8 mouse cellular contexts compared by ENCODE assay signal in the genomic region with DNA sequence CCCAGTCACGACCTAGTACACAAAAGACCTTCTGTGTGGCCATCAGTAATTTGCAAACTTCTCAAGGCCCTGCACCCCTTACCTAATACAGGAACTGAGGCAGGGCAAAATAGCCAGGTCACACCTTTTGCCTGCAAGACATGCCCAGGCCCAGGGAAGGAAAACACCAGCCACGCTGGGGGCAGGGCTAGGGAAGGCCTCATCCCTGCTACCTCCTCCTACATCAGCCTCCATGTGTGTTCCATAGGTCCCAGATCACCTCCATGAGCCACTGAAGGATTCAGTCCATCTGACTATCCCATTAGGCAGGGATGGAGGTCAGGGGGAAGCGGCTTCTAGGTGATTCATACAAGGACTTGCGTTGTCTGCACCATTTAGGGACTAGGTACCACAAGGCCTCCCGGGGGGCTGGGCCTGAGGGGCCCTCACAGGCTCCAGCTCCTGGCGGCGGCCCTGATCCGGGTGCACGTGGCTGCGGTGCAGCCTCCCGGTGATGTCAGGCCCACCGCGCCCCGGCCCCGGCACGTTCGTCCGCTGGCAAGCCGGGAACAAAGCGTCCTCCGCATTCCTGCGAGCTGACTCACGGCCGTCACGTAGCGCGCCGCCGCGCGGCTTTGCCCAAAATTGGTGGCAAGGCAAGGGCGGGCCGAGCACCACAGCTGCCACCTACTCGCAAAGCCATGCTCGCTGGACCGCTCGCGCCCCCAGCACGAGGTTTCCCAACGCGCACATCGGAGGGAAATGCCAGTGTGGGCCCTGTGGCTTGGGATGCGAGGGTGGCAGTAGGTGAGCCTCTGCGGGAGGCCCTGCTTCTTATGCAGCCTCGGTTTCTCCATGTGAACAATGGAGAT. TPM values are rescaled to one million over a fixed set of nuclear protein-coding genes. Genes with fewer than 3 reads are reported as not detected.
DNase-seq lines count a peak whose midpoint lies in the region; ATAC-seq lines count a peak whose summit lies in the region.

No protein-coding gene starts in this region.

- peak; percentile 36 for DNase-seq in WW6 (ENCODE audit: low read depth, low spot score)
- DNase-seq in embryo, embryonic 10.5 days (ENCODE audit: low spot score) = peak; percentile 84
- DNase-seq in gastrocnemius, postnatal 14 days = peak; percentile 77
- DNase-seq in induced T-regulatory cell, adult 2 months (ENCODE audit: low read depth) = peak; percentile 12
- peak; percentile 42 to 87 for DNase-seq in left cerebral cortex, adult 9 months (ENCODE audit: low spot score in 2 of 2)
- peak; percentile 66 for DNase-seq in right cerebral cortex, postnatal 4 days

- intact Hi-C loops in gastrocnemius, postnatal 14 days (cut with DNase I; ENCODE audit: low total_unique reads) = no loop called here

- peak; percentile 31; the same call in 1 of the 2 replicates for ATAC-seq in megakaryocyte-erythroid progenitor cell, adult 5-6 weeks (replicated peaks; ENCODE audit: low FRiP score, low TSS enrichment, poor library complexity, severe bottlenecking)
- ATAC-seq in activated CD4-positive, CD25-positive, alpha-beta regulatory T cell, adult 4 months = no peak

RNA-seq across cellular contexts. Expression of a gene that starts 12.5 kb away (rescaled TPM):
- not detected for total RNA-seq in gastrocnemius, postnatal 14 days (2021)
- total RNA-seq in megakaryocyte-erythroid progenitor cell, adult 5-6 weeks (2014; fragmentation: Nextera tagmentation) = not detected in 2 replicates
- not detected in 2 replicates for total RNA-seq in megakaryocyte-erythroid progenitor cell, adult 5-6 weeks (2017)
- polyA plus RNA-seq in activated CD4-positive, CD25-positive, alpha-beta regulatory T cell, adult 4 months (2017; shearing (Covaris generic)) = not detected

Comparison
In these comparisons a context has a peak if more than half of its experiments do, and no peak if none do; other contexts are left out.
1. DNase-seq: peak in every context shown above with its lines; median percentile 84 in embryo, embryonic 10.5 days; 77 in gastrocnemius, postnatal 14 days; 66 in right cerebral cortex, postnatal 4 days; 64 in left cerebral cortex, adult 9 months; 36 in WW6; 12 in induced T-regulatory cell, adult 2 months.